Mouse (Mus musculus) forebrain, embryonic 13.5 days (tissue): ENCODE measurements around the gene Rfx5. TPM values are rescaled to one million over a fixed set of nuclear protein-coding genes. Genes with fewer than 3 reads are reported as not detected.

Experiments
- microRNA-seq: library from miRNA; unstranded; fragments of <30 nt; microRNA quantifications from one replicate; pipeline ENCODE4, GENCODE M21; 2016
- polyA plus RNA-seq: library from polyadenylated mRNA; unstranded; fragments of >200 nt; fragmentation: Nextera tagmentation; extraction: Ambion mirVana; gene quantifications from 2 replicates; pipeline ENCODE4 v1.2.1, GENCODE M21; 2015

Gene Rfx5
- polyA plus RNA-seq, 1 experiment from 2014 or later, result 4.3 TPM

Small RNA genes lying within 50 kb of the gene (microRNA-seq; reads per million reads assigned to microRNA genes)
- gene Mir7013, result 1.9 reads per million

Other genes starting within 250 kb of the Rfx5 start
- 3.8 TPM in 2 replicates for gene Cgn, start 167.6 kb upstream of the Rfx5 start, polyA plus RNA-seq
- 25.1 and 25.6 TPM in 2 replicates for gene Pogz, start 116.5 kb upstream of the Rfx5 start, polyA plus RNA-seq
- gene Psmb4, start 67.1 kb upstream of the Rfx5 start, polyA plus RNA-seq, result 390 and 393 TPM in 2 replicates
- 7.6 and 9.0 TPM in 2 replicates for gene Selenbp1, start 21.0 kb upstream of the Rfx5 start, polyA plus RNA-seq
- gene Pi4kb, start 20.7 kb downstream of the Rfx5 start, polyA plus RNA-seq, result 23.6 and 25.5 TPM in 2 replicates
- gene Zfp687, start 61.4 kb downstream of the Rfx5 start, polyA plus RNA-seq, result 26.6 and 27.8 TPM in 2 replicates
- gene Psmd4, start 88.5 kb downstream of the Rfx5 start, polyA plus RNA-seq, result 299 and 311 TPM in 2 replicates
- gene Pip5k1a, start 152.9 kb downstream of the Rfx5 start, polyA plus RNA-seq, result 20.4 and 20.6 TPM in 2 replicates
- gene Vps72, start 156.9 kb downstream of the Rfx5 start, polyA plus RNA-seq, result 266 and 271 TPM in 2 replicates
- gene Tmod4, start 170.4 kb downstream of the Rfx5 start, polyA plus RNA-seq, result 0.72 and 0.81 TPM in 2 replicates
- gene Scnm1, start 179.9 kb downstream of the Rfx5 start, polyA plus RNA-seq, result 99.5 and 106 TPM in 2 replicates
- gene Lysmd1, start 180.0 kb downstream of the Rfx5 start, polyA plus RNA-seq, result 29.6 and 30.8 TPM in 2 replicates
- 1.1 and 1.2 TPM in 2 replicates for gene Tnfaip8l2, start 188.3 kb downstream of the Rfx5 start, polyA plus RNA-seq
- gene Sema6c, start 206.4 kb downstream of the Rfx5 start, polyA plus RNA-seq, result 14.1 and 14.6 TPM in 2 replicates